Mouse (Mus musculus) hindbrain, embryonic 14.5 days (tissue): ENCODE measurements at regions not wholly inside any gene's neighbourhood (a gene's known extent, or its start where the extent isn't known, plus 50 kb on each side); places are given as distances from the start of the nearest gene placed in this dataset.

Source experiments
- ATAC-seq: fragments of 200-750 bp; cut with Nextera tagmentation; 2 replicates; pipeline ENCODE4 v1.8.0; 2017; ENCODE audit warnings: moderate number of reproducible peaks, mild to moderate bottlenecking, moderate TSS enrichment, moderate library complexity; ENCODE audit not compliant: low FRiP score
- DNase-seq: peaks from one replicate; pipeline ENCODE4 v3.0.0-alpha.2; 2015; ENCODE audit warnings: low spot score
- H3K27ac ChIP-seq: fragments of 300-500 bp; sonication (generic); 2 replicates; pipeline ENCODE4 v1.5.1; 2014; ENCODE audit warnings: mild to moderate bottlenecking, moderate library complexity
- H3K27me3 ChIP-seq: fragments of 300-500 bp; sonication (generic); 2 replicates; pipeline ENCODE4 v1.6.1; 2014; ENCODE audit warnings: mild to moderate bottlenecking, low read length, mixed read lengths; ENCODE audit not compliant: control insufficient read depth, insufficient read depth
- H3K36me3 ChIP-seq: fragments of 300-500 bp; sonication (generic); replicated peaks from 2 replicates; pipeline ENCODE4 v1.6.1; 2014; ENCODE audit not compliant: control insufficient read depth, insufficient read depth
- H3K4me1 ChIP-seq: fragments of 300-500 bp; sonication (generic); replicated peaks from 2 replicates; pipeline ENCODE4 v1.6.1; 2014; ENCODE audit warnings: antibody characterized with exemption, low read length, mixed read lengths; ENCODE audit not compliant: control insufficient read depth, insufficient read depth
- H3K4me2 ChIP-seq: fragments of 300-500 bp; sonication (generic); replicated peaks from 2 replicates; pipeline ENCODE4 v1.6.1; 2014; ENCODE audit warnings: mild to moderate bottlenecking, moderate library complexity
- H3K4me3 ChIP-seq: fragments of 300-500 bp; sonication (generic); replicated peaks from 2 replicates; pipeline ENCODE4 v1.5.1; 2014; ENCODE audit warnings: mild to moderate bottlenecking, low read length
- H3K9ac ChIP-seq: fragments of 300-500 bp; sonication (generic); 2 replicates; pipeline ENCODE4 v1.6.1; 2014
- H3K9me3 ChIP-seq: fragments of 300-500 bp; sonication (generic); 2 replicates; pipeline ENCODE4 v1.6.1; 2016; ENCODE audit warnings: low read length; ENCODE audit not compliant: control insufficient read depth
- WGBS: fragments of 180-500 bp; shearing (Covaris S2); extraction: QIAGEN DNeasy Blood & Tissue Kit; methylation state at CpG from one replicate; pipeline ENCODE4 v1.1.7; 2014; 5-methylcytosine and 5-hydroxymethylcytosine counted together

- Histone ChIP-seq H3K4me2 (no peak overlapping the region), H3K27ac (no peak overlapping the region), H3K4me1 (no peaks in the 10 kb centered on the region), H3K9ac (no peak overlapping the region), H3K36me3 (no peaks in the 10 kb centered on the region), H3K27me3 (no peaks in the 10 kb centered on the region), H3K9me3 (no peaks in the 10 kb centered on the region), H3K4me3 (no peak overlapping the region)
- ATAC-seq, result no peak
- WGBS, result 47% methylated on average over 1 of the region's 1 CpGs
- DNase-seq, result no peak
Measured at GRCm38 (mm10) chr16:62981821-62982220, 127.7 kb downstream of the Pros1 start.

GRCm38 (mm10) chr16:62982558-62982957 is 128.5 kb downstream of the Pros1 start:
- Histone ChIP-seq H3K4me2 (no peak overlapping the region), H3K27ac (no peak overlapping the region), H3K9me3 (no peaks in the 10 kb centered on the region), H3K4me3 (no peak overlapping the region), H3K4me1 (no peaks in the 10 kb centered on the region), H3K9ac (no peak overlapping the region), H3K27me3 (no peaks in the 10 kb centered on the region), H3K36me3 (no peaks in the 10 kb centered on the region)
- ATAC-seq (no peak), DNase-seq (no peak)
- WGBS, result 87% methylated on average over 4 of the region's 4 CpGs

- H3K36me3 ChIP-seq, result no peaks in the 10 kb centered on the region
- DNase-seq (no peak), ATAC-seq (no peak)
- H3K4me3 ChIP-seq, result no peak overlapping the region
- no peaks in the 10 kb centered on the region for H3K4me1 ChIP-seq
- H3K4me2 ChIP-seq, result no peak overlapping the region
- H3K27ac ChIP-seq, result no peak overlapping the region
- 90% methylated on average over 3 of the region's 3 CpGs for WGBS
- H3K27me3 ChIP-seq, result no peaks in the 10 kb centered on the region
- H3K9ac ChIP-seq, result no peak overlapping the region
- no peaks in the 10 kb centered on the region for H3K9me3 ChIP-seq
Measured at GRCm38 (mm10) chr16:62995555-62995954, 141.4 kb downstream of the Pros1 start.

GRCm38 (mm10) chr16:63011151-63011734 is 157.1 kb downstream of the Pros1 start:
- no peak overlapping the region for H3K4me3 ChIP-seq
- H3K4me2 ChIP-seq, result no peak overlapping the region
- no peak overlapping the region for H3K9ac ChIP-seq
- no peaks in the 10 kb centered on the region for H3K9me3 ChIP-seq
- H3K4me1 ChIP-seq, result no peaks in the 10 kb centered on the region
- H3K27me3 ChIP-seq, result no peaks in the 10 kb centered on the region
- WGBS, result 16% methylated on average over 4 of the region's 4 CpGs
- ATAC-seq, result no peak
- H3K36me3 ChIP-seq, result no peaks in the 10 kb centered on the region
- no peak for DNase-seq
- H3K27ac ChIP-seq, result no peak overlapping the region

GRCm38 (mm10) chr16:63014453-63014852 is 160.3 kb downstream of the Pros1 start:
- Histone ChIP-seq H3K4me2 (no peak overlapping the region), H3K4me3 (no peak overlapping the region), H3K27me3 (no peaks in the 10 kb centered on the region), H3K9me3 (no peaks in the 10 kb centered on the region), H3K36me3 (no peaks in the 10 kb centered on the region), H3K9ac (no peak overlapping the region), H3K27ac (no peak overlapping the region), H3K4me1 (no peaks in the 10 kb centered on the region)
- no peak for DNase-seq
- 37% methylated on average over 7 of the region's 7 CpGs for WGBS
- ATAC-seq, result no peak

- no peak overlapping the region for H3K4me2 ChIP-seq
- H3K9me3 ChIP-seq, result no peaks in the 10 kb centered on the region
- ATAC-seq (no peak), DNase-seq (peak; percentile 68)
- no peak overlapping the region for H3K9ac ChIP-seq
- no peaks in the 10 kb centered on the region for H3K27me3 ChIP-seq
- H3K4me1 ChIP-seq, result no peaks in the 10 kb centered on the region
- no peaks in the 10 kb centered on the region for H3K36me3 ChIP-seq
- H3K27ac ChIP-seq, result no peak overlapping the region
- WGBS, result 29% methylated on average over 1 of the region's 1 CpGs
- no peak overlapping the region for H3K4me3 ChIP-seq
Measured at GRCm38 (mm10) chr16:63016144-63016543, 162.0 kb downstream of the Pros1 start.

- no peak overlapping the region for H3K4me2 ChIP-seq
- no peak overlapping the region for H3K27ac ChIP-seq
- H3K36me3 ChIP-seq, result no peaks in the 10 kb centered on the region
- H3K9ac ChIP-seq, result no peak overlapping the region
- WGBS, result 44% methylated on average over 2 of the region's 2 CpGs
- ATAC-seq (no peak), DNase-seq (no peak)
- no peaks in the 10 kb centered on the region for H3K4me1 ChIP-seq
- no peak overlapping the region for H3K4me3 ChIP-seq
- H3K27me3 ChIP-seq, result no peaks in the 10 kb centered on the region
- no peaks in the 10 kb centered on the region for H3K9me3 ChIP-seq
Measured at GRCm38 (mm10) chr16:63016658-63017057, 162.6 kb downstream of the Pros1 start.

GRCm38 (mm10) chr16:63030399-63030798 is 176.3 kb downstream of the Pros1 start:
- Histone ChIP-seq H3K9me3 (0 out of 2 replicates have a peak, but pooled peaks cover 3% of the 10 kb centered on the region), H3K4me3 (no peak overlapping the region), H3K27me3 (no peaks in the 10 kb centered on the region), H3K27ac (no peak overlapping the region), H3K9ac (no peak overlapping the region), H3K4me2 (no peak overlapping the region), H3K36me3 (no peaks in the 10 kb centered on the region), H3K4me1 (peaks cover 9% of the 10 kb centered on the region; the same call in 1 of the 2 replicates)
- ATAC-seq (no peak), DNase-seq (no peak)
- WGBS, result 80% methylated on average over 4 of the region's 4 CpGs

GRCm38 (mm10) chr16:63031035-63031434 is 176.9 kb downstream of the Pros1 start:
- no peak overlapping the region for H3K9ac ChIP-seq
- H3K9me3 ChIP-seq, result 0 out of 2 replicates have a peak, but pooled peaks cover 3% of the 10 kb centered on the region
- WGBS, result 8% methylated on average over 5 of the region's 5 CpGs
- H3K4me2 ChIP-seq, result 0 out of 2 replicates have a peak overlapping the region, but pooled peaks have one; percentile 15
- ATAC-seq (no peak; the same call in 1 of the 2 replicates), DNase-seq (no peak)
- H3K4me1 ChIP-seq, result peaks cover 9% of the 10 kb centered on the region; the same call in 1 of the 2 replicates
- H3K27me3 ChIP-seq, result no peaks in the 10 kb centered on the region
- no peaks in the 10 kb centered on the region for H3K36me3 ChIP-seq
- no peak overlapping the region for H3K4me3 ChIP-seq
- H3K27ac ChIP-seq, result no peak overlapping the region

- Histone ChIP-seq H3K27ac (no peak overlapping the region), H3K9me3 (0 out of 2 replicates have a peak, but pooled peaks cover 3% of the 10 kb centered on the region), H3K4me2 (no peak overlapping the region), H3K4me3 (no peak overlapping the region), H3K4me1 (peaks cover 9% of the 10 kb centered on the region; the same call in 1 of the 2 replicates), H3K27me3 (no peaks in the 10 kb centered on the region), H3K36me3 (no peaks in the 10 kb centered on the region), H3K9ac (no peak overlapping the region)
- DNase-seq (no peak), ATAC-seq (no peak)
- WGBS, result 15% methylated on average over 6 of the region's 6 CpGs
Measured at GRCm38 (mm10) chr16:63031802-63032201, 177.7 kb downstream of the Pros1 start.
